Mouse (Mus musculus): ENCODE results near the gene Egfl7.

- TF ChIP-seq ZNF384 (IDR thresholded peaks at IDR 0.05; ENCODE audit: low read depth, low read length) (no peak), ZC3H11A (IDR thresholded peaks at IDR 0.05; ENCODE audit: borderline replicate concordance, low read depth, low read length) (no peak), HCFC1 (IDR thresholded peaks at IDR 0.05; ENCODE audit: borderline replicate concordance, insufficient read depth, low read length) (no peak)
Measured at GRCm38 (mm10) chr2:26579714-26580113, at the start of gene Egfl7.
